Mouse (Mus musculus) R1 (cell line): ENCODE measurements around the gene Adtrp.

Experiments
- DNase-seq: peaks from one replicate; pipeline ENCODE4 v3.0.0-alpha.2; 2018; ENCODE audit warnings: low read depth, low spot score

The Adtrp gene

DNA sequence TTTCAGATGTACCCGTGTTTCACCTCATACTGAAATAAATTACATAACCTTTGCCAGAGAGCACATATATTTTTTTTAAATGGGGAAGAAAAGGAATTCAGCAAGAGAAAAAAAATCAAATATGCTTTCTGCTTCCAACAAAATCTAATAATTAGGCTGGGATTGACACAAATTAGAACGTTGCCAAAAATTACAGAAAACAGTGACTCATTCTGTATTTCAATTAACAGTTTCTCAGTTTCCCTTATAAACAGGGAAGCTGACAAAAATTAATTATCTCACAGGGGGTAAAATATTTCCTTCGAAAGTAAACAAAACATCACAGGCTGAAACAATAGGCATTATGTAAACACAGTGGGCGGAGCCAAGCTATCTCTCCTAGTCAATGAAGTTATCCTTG, 67.2 kb downstream of the Adtrp start:
- DNase-seq: no peak

DNA sequence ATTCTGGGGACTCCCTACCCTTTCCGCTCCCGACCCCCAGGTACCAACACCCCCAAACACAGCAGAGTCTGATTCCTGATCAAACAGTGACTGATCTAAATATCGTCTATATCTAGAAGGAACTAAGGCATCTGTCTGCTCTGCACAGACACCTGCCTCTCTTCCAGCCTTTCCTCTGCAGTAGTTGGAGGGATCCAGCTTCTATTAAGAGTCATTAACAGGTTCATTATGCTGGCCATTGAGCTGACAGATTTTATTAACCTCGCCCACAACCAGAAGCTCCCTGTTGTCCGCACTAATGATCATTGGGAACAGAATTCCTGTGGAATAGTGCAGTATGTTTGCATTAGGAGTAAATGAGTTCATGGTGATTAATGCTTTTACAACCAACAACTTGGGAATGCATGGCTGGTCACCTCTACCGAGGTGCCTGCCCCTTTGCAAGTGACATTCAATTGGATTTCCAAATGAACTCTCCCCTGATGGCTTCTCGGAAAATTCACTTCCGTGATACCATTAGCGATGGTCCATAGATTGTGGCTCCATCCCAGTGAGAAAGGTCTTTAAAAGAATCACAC, 67.8 kb downstream of the Adtrp start:
- DNase-seq: no peak

DNA sequence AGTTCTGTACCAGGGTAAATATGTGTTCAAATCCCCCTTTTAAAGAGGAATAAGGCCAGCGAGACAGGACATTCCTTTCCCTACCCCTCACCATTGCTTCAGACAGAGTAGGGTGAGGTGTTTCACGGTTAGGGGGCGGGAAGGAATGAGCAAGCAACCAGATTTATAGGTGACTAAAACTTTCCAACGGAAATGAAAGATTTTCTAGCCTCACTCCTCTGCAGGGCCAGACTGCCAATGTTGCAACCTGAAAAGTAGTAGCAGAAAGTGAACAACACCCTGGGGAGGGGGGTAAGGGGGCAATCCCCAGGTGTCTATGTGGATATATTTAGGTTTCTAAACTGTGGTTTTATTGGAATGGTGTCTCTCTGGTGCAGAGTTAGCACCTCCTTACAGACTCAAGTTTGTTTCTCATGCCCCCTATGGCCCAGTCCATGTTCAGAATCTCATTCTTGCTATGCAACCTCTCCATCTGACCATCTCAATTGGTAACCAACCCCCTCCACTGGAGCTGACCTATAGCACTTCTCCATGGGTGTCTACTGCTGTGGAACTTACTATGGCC, 73.6 kb downstream of the Adtrp start:
- no peak for DNase-seq

DNA sequence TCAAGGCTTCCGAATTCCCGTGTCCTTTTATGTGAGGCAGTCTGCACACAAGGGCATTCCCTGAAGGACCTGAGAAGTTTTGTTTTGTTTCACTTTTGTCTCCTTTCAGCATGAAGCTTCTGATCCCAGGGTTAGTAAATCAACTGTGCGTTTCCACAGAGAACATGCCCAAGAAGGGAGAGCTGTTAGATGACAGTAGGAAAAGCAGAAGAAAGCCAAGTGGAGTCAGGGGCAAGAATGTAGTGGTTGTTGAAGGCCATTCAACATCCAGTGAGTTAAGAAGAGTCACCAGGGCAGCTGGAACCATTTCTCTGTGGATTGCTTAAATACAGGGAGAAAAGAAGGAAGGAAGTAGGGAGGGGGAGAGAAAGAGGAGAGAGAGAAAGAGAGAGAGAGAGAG, 76.4 kb downstream of the Adtrp start:
- no peak for DNase-seq

DNA sequence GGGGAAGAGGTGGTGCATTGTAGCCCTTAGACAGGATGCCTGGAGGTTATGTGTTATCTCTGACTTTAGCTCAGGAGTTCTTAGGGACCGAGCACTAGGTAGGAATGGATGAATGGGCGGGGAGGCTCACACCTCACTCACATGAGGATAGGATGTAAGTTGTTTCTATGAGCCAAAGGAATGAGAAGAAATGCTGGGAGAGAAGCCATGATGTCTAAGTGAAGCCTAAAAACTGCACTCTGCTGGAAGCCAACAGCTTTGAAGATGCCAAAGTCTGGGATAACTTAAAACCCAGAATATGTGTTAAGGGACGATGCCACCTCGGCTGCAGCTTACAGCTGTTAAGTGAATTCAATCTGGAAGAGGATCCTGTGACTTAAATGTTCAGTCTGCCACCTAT, 79.5 kb downstream of the Adtrp start:
- no peak for DNase-seq

DNA sequence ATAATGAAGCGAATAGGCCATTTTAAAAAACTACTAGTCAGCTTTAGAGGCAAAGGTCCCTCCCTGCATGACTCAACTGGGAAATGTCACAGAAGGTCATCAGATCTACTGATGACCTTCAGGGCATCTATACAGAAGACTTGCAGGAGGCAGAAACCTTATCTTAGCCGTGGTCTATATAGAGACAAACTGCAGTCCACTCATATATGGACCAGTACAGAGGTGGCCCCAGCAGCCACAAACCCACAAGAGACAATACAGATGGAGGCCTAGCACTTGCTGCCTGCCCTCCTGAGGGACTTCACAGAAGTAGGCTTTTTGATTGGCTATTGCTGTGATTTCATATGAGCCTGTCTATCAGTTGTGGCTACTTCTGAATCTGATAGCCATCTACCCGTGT, 85.5 kb downstream of the Adtrp start:
- no peak for DNase-seq

DNA sequence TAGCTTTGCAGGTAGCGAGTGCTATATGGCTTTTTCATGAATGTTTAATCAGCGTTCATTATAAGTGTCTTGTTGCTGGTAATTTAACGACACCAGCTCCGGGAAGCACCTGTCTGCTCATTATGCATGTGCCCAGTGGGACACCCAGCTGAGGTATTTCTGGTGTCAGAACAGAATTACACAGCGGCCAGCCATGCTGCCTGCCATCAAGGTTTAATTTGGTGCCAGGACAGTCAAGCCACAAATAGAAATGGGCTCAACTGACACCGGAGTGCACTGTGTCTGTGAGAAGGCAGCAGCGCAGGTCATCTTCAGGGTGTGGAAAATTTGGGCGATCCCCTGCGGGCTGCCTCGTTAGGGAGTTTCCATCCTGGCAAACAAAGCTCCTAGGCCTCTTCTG, 87.0 kb downstream of the Adtrp start:
- no peak for DNase-seq

DNA sequence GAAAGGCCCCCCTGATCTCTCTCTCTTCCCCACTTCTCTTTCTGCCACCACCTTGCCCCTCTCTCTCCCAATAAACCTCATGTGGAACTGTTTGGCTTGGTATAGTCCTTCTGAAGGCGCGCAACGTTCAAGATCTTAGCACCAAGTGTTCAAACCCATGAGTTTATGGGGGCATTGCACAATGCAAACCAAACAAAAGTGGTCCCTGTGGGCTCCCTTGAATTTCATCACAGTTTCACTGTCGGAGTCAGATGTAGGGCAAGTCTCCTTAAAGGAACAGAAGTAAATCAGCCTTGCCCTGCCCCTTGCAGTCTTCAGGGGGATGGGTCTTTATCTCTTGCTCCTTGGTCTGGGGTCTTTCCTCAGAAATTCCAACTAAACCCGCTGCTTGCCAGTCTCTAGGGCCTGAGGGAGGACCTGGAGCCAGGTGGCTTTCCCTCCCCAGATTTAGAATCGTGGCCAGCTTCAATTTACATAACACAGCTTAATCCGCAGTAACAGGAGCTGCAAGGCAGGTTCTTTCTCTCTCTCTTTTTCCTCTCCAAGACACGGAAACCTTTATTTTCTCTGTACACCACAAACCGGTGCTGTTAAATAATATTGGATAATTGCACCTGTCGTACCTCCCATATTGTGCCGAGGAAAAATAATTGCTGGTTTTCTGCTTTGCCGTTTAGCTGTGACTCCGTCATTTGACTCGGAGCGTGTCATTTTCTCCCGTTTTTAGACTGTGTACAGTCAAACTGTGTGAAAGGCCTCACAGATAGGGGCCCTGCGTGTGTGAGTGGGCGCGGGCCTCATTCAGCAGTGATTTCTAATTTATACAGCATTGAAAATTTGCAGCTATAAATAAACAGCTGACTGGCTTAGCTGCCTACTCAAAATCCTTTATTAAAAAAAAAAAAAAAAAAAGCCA, 88.7 kb downstream of the Adtrp start:
- DNase-seq: peak; percentile 44

DNA sequence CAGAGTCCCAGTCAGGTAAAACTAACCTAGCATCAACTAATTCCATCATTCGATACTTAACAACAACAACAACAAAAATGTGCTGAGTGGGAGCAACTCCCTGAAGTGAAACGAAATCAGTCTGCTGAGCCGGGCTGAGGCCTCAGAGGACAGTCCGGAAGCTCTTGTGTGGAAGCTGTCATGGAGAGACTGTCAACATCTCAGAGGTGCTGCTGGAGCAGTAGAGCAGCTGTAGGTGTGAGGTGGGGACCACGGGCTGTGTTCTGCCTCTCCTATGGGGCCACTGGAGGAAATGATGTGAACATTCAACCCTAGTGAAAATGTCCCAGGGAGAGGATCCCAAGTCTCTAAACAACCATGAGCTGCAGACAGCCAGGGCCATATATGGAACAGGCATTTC, 94.4 kb downstream of the Adtrp start:
- no peak for DNase-seq

DNA sequence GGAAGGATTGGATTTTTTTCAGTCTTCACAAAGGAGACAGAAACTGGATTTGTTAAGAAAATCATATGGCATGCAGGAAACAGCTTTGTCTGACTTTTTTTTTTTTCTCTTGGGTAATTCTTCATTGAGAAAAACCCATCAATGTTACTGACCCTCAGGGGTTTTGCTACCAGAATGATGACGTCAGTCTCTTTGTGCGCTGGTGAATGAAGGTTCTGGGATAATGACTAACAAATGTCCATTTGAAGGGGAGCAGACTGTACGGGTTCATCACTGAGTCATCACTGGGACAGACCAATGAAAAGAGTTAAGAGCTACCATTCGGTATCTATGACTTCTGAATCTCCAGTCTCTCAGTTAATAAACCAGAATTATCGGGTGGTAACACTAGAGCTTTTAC, 97.0 kb downstream of the Adtrp start:
- DNase-seq: no peak

DNA sequence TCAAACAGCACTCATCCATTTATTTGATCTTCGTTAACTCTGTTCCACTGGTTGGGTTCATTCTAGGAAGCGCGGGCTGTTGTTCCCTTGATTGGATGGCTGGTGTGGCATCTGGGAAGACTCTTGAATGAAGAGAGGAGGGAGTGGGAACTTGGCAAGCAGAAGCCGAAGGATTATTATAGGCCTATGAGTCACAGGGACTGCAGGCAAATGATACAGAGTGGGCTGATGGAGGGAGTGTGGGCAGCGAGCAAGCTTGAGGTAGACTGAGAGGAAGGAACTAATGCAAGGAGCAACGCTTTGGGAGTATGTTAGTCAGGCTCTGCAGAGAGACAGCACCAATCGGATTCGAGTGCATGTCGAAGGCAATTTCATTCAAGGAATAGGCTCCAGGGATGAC, 98.6 kb downstream of the Adtrp start:
- no peak for DNase-seq

DNA sequence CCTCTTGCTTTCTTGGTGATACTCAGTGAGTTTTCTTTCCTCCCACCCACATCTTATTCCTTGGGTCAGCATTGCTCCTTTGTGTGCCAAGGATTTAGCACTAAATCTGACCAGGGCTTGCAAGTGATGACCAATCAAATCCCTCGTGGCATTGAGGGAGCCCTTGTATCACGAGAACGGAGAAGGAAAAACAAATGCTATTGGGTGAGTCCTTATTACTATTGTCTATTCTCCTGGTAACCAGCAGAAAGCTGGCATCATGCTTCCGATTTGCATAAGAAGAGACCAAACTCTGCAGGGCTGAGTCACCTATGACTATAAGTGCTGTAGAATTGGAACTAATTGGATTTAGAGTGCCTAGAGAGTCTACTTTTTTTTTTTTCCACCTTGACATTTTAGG, 99.8 kb downstream of the Adtrp start:
- DNase-seq: no peak

DNA sequence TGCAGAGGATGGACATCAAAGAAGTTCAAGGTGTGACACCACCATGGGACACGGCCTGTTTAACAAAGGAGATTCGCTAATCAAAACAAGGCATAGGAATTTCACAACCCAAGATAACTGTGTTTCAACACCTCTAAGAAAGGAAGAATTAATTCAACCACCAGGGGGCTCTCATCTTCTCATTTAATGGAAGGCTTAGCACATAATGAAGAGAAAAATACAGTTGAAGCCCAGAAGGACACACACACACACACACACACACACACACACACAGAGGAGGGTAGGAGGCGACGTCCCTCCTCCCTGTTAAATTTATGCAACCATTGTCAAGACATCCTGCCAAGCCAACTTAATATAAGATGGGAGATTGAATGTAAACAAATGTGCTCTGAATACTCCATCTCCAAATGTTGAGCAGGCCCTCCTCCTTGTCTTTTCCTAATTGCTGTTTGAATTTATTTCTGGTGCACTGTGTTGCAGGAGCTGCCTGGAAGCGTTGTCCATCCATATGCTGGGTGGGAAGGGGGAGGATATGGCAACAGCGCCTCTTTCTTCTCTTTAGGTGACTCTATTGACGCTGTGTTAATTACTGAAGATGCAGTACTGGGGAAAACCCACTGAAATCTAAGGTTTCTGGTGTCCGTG, 100.4 kb downstream of the Adtrp start:
- DNase-seq: peak; percentile 65

DNA sequence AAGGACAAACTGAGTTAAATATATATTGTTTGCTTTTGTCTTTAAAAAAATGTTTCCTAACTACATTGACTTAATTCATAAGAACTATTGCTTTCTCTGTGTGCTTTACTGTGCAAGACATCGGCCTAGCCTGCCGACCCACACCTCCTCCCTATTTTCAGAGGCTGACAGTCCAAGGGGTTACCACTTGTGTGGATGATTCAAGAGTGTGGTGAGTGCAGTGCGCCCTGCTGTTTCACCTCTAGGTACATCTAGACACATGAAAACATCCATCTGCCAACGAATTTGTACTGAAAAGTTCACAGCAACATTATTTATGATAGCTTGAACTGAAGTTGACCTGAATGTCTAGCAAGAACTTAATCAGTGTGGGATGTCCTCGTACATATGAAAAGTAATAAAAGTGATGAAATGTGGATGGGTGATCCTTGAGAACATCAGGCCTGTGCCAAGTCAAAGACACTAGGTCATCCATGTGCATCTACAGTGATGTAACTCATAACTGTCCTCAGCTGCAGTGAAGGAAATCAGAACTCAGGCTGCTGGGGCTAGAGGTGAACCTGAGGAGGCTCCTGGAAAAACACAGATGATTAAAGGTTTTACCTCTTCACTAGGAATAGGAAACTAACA, 106.9 kb downstream of the Adtrp start:
- DNase-seq: no peak

DNA sequence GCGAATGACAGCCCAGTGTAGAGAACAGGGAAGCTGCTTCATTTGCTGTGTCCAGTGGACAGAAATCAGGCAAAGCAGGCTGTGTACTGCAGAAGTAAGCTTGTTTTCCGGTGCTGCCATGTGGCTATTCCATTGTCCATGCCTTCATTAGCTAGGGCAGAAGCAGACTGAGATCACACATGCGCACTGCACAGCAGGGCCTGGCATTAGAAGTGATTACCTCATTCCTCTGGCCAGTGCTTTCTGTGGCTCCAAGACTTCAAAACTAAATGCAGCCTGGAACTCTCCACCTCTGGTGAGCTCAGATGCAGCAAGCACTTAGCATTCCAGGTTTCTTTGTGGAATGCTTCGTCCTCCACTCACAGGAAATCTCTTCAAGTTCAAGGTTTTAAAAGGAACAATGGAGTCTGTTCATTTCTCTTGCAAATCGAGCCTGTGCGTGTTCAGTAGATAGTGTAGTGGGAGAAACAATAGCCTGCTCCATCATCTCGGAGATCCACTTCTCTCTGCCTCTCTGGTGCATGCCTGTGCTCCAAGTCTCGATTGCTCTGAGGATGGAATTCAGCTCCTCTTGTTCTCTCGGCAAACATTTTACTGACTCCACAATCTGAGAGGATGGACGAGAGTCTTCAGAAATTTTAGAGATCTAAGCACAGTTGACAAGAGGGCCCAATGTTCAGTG, 109.7 kb downstream of the Adtrp start:
- DNase-seq: peak; percentile 95

DNA sequence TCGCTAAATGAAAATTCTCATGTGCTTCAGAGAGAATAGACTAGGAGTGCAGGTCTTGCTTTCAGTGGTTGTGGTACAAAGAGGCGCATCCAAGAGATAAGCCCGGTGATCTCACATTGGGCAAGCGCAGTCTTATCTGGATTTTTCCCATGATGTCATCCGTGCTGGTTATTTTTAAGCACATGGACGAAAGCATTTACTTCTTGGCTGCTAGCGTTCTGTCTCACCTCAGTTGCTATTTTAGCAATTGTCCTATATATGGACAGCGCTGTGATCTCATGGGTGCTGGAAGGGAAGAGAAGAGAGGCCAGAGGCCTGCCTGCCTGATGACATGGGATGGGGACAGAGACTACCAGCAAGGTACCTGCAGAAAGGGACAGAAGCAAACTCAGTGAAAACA, 117.8 kb downstream of the Adtrp start:
- no peak for DNase-seq

DNA sequence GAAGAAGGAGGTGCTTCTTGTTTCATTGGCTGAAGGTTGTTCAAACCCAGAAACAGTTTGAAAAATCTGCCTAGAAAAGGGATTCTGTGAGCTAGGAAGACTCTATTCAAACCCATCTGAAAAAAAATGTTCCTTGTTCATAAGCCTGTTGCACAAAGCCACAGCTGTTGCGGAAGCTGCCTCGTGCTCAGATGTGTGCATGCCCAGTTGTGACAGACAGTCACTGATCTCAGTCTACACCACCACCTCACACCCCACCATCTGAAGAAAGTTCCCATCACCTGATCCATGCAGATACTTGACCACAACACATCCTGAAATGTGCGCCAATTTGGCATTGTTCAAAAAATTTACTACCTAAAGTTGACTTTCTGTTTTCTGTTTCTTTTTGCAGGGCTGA, 119.7 kb downstream of the Adtrp start:
- DNase-seq: no peak

DNA sequence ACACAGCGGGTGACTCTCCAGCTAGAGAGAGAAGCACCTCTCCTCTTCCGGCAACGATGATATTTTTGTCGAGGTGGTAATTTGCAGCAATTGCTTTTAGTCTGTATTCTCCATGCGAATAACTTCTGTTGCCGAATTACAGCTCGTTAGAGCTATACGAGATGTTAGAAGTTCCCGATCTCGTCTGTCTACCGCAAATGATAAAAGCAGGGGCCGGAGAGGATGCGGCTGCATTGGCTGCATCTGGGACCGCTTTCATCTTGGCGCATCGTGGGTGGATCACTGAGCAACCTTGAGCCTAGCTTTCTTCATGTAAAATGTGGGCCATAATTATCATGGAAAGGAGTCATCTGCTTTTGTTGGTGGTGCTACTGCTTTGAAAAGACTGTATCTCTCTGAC, 128.2 kb downstream of the Adtrp start:
- DNase-seq: no peak

DNA sequence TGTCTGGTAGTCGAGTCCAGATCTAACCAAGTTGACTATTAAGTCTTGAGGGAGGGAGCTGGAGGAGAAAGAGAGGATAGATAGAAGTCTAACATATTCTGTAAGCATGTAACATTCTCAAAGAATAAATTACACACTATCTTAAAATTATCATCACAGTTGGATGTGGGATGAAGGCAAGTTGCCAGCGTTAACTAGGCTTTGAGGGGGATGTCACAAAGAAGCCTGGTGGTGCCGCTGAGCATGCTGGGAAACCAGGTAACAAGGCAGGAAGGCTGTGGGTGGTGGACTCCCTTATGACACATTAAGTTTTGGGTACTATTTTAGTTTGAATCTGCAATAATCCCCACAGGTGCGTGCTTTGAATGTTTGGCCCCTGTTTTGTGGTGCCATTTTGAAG, 129.4 kb downstream of the Adtrp start:
- DNase-seq: no peak
